Comparison of ENCODE assay signal across 29 mouse cellular contexts in genomic region chr12:91831410-91831809, GRCm38 (mm10). TPM values are rescaled to one million over a fixed set of nuclear protein-coding genes. Genes with fewer than 3 reads are reported as not detected.
DNase-seq lines count a peak whose midpoint lies in the region; ATAC-seq and TF ChIP-seq lines count a peak whose summit lies in the region.
"Had no signal": no experiment of that assay in that cellular context is flagged by ENCODE, and none has a peak within 500 bp of the region (broad histone marks: within the 10 kb centered on the region; RNA-seq: fewer than 3 reads in every experiment).

No protein-coding gene starts in this region.

- no peak for TF ChIP-seq POLR2A in lung, adult 2 months (IDR thresholded peaks at IDR 0.05; ENCODE audit: borderline replicate concordance, extremely low read depth, low read depth, low read length)

- no peak for TF ChIP-seq CTCF in lung, adult 2 months (IDR thresholded peaks at IDR 0.05; ENCODE audit: insufficient read depth, low read length)

- peak; percentile 13 to 21 for DNase-seq in cerebellum, postnatal 14 days
- DNase-seq in cerebellum, postnatal 25 days: no peak
- no peak for DNase-seq in hindbrain, embryonic 14.5 days (ENCODE audit: low spot score)
- DNase-seq in midbrain, embryonic 11.5 days (ENCODE audit: low spot score, missing footprints): peak; percentile 57
- no peak for DNase-seq in lung, adult 2 months
- DNase-seq: adrenal gland, postnatal 10 days; adrenal gland, postnatal 36 days; B cell, adult 2 months; cerebellum, adult 11 months; cerebellum, adult 8-10 months; cerebellum, postnatal 36 days; embryo, embryonic 11 days; gastrocnemius, postnatal 10 days; gastrocnemius, postnatal 36 days; heart, adult 2 months; heart, postnatal 14 days; heart, postnatal 4 days had no signal

- no peaks in the 10 kb centered on the region for H3K9me3 ChIP-seq in hindbrain, embryonic 16.5 days (ENCODE audit: control insufficient read depth, low read length)
- H3K9me3 ChIP-seq in hindbrain, embryonic 14.5 days (ENCODE audit: control insufficient read depth, low read length): no peaks in the 10 kb centered on the region
- H3K9me3 ChIP-seq in midbrain, embryonic 11.5 days (ENCODE audit: control insufficient read depth, low read length): no peaks in the 10 kb centered on the region
- H3K9me3 ChIP-seq in midbrain, embryonic 16.5 days (replicated peaks; ENCODE audit: control insufficient read depth, low read length, poor library complexity, severe bottlenecking): no peaks in the 10 kb centered on the region
- H3K9me3 ChIP-seq: embryonic facial prominence, embryonic 10.5 days; embryonic facial prominence, embryonic 13.5 days; forebrain, embryonic 13.5 days; G1E; heart, embryonic 10.5 days; heart, embryonic 13.5 days had no signal

- 85% methylated on average over 7 of the region's 7 CpGs for WGBS in hindbrain, embryonic 16.5 days
- WGBS in hindbrain, embryonic 14.5 days: 88% methylated on average over 7 of the region's 7 CpGs
- 92% methylated on average over 7 of the region's 7 CpGs for WGBS in midbrain, embryonic 11.5 days
- 88% methylated on average over 7 of the region's 7 CpGs for WGBS in midbrain, embryonic 16.5 days
- WGBS in lung, adult 2 months: 88% methylated on average over 7 of the region's 7 CpGs

- H3K9ac ChIP-seq in hindbrain, embryonic 16.5 days (ENCODE audit: low read depth, low read length): no peak overlapping the region
- no peak overlapping the region for H3K9ac ChIP-seq in hindbrain, embryonic 14.5 days
- no peak overlapping the region for H3K9ac ChIP-seq in midbrain, embryonic 11.5 days (ENCODE audit: low read length)
- no peak overlapping the region for H3K9ac ChIP-seq in midbrain, embryonic 16.5 days (ENCODE audit: low read depth, low read length)
- H3K9ac ChIP-seq: embryonic facial prominence, embryonic 13.5 days; forebrain, embryonic 13.5 days; heart, embryonic 13.5 days had no signal

- no peaks in the 10 kb centered on the region for H3K4me1 ChIP-seq in hindbrain, embryonic 16.5 days (ENCODE audit: control insufficient read depth, insufficient read depth, low read depth, low read length)
- no peaks in the 10 kb centered on the region for H3K4me1 ChIP-seq in hindbrain, embryonic 14.5 days (replicated peaks; ENCODE audit: control insufficient read depth, insufficient read depth, low read length)
- no peaks in the 10 kb centered on the region for H3K4me1 ChIP-seq in midbrain, embryonic 11.5 days (ENCODE audit: control insufficient read depth, insufficient read depth, low read length)
- no peaks in the 10 kb centered on the region for H3K4me1 ChIP-seq in midbrain, embryonic 16.5 days (ENCODE audit: control insufficient read depth, insufficient read depth, low read length)
- no peaks in the 10 kb centered on the region for H3K4me1 ChIP-seq in lung, adult 2 months (ENCODE audit: control insufficient read depth, insufficient read depth, low read length)
- H3K4me1 ChIP-seq: embryonic facial prominence, embryonic 13.5 days; forebrain, embryonic 13.5 days; heart, embryonic 10.5 days; heart, embryonic 13.5 days had no signal

- 0 out of 2 replicates have a peak, but pooled peaks have one; percentile 60 for ATAC-seq in hindbrain, embryonic 16.5 days
- ATAC-seq in hindbrain, embryonic 14.5 days (ENCODE audit: low FRiP score): no peak
- ATAC-seq in midbrain, embryonic 11.5 days (ENCODE audit: low FRiP score): no peak
- no peak for ATAC-seq in midbrain, embryonic 16.5 days
- ATAC-seq: forebrain, embryonic 13.5 days; intestine, postnatal 0 days; Patski had no signal

- H3K4me3 ChIP-seq in hindbrain, embryonic 16.5 days (ENCODE audit: low read length): no peak overlapping the region
- no peak overlapping the region for H3K4me3 ChIP-seq in hindbrain, embryonic 14.5 days (replicated peaks; ENCODE audit: low read length)
- no peak overlapping the region for H3K4me3 ChIP-seq in midbrain, embryonic 11.5 days (ENCODE audit: low read depth, low read length)
- no peak overlapping the region for H3K4me3 ChIP-seq in midbrain, embryonic 16.5 days (ENCODE audit: low read depth, low read length)
- H3K4me3 ChIP-seq in lung, adult 2 months (replicated peaks; ENCODE audit: extremely low read depth, low read depth, low read length): no peak overlapping the region
- H3K4me3 ChIP-seq: embryonic facial prominence, embryonic 10.5 days; embryonic facial prominence, embryonic 13.5 days; erythroblast, embryonic 14.5 days; forebrain, embryonic 13.5 days; heart, adult 2 months; heart, embryonic 10.5 days; heart, embryonic 13.5 days had no signal

- H3K27me3 ChIP-seq in hindbrain, embryonic 16.5 days (replicated peaks; ENCODE audit: control insufficient read depth, insufficient read depth, low read length): no peaks in the 10 kb centered on the region
- H3K27me3 ChIP-seq in hindbrain, embryonic 14.5 days (ENCODE audit: control insufficient read depth, insufficient read depth, low read length): no peaks in the 10 kb centered on the region
- H3K27me3 ChIP-seq in midbrain, embryonic 11.5 days (ENCODE audit: control insufficient read depth, insufficient read depth, low read length): no peaks in the 10 kb centered on the region
- H3K27me3 ChIP-seq in midbrain, embryonic 16.5 days (ENCODE audit: control insufficient read depth, insufficient read depth, low read depth, low read length): no peaks in the 10 kb centered on the region
- H3K27me3 ChIP-seq: CH12.LX; embryonic facial prominence, embryonic 13.5 days; forebrain, embryonic 13.5 days; heart, embryonic 13.5 days; Patski had no signal

- H3K36me3 ChIP-seq in hindbrain, embryonic 16.5 days (ENCODE audit: control insufficient read depth, insufficient read depth, low read length): peaks cover 40% of the 10 kb centered on the region
- H3K36me3 ChIP-seq in hindbrain, embryonic 14.5 days (replicated peaks; ENCODE audit: control insufficient read depth, insufficient read depth): peaks cover 89% of the 10 kb centered on the region
- H3K36me3 ChIP-seq in midbrain, embryonic 11.5 days (ENCODE audit: control insufficient read depth, insufficient read depth, low read length): peaks cover 8% of the 10 kb centered on the region; the same call in 1 of the 2 replicates
- H3K36me3 ChIP-seq in midbrain, embryonic 16.5 days (ENCODE audit: control insufficient read depth, insufficient read depth, low read length): peaks cover 34% of the 10 kb centered on the region

- no peak overlapping the region for H3K27ac ChIP-seq in hindbrain, embryonic 16.5 days (ENCODE audit: low read depth, low read length)
- H3K27ac ChIP-seq in hindbrain, embryonic 14.5 days: no peak overlapping the region
- no peak overlapping the region for H3K27ac ChIP-seq in midbrain, embryonic 11.5 days (ENCODE audit: low read depth, low read length)
- H3K27ac ChIP-seq in midbrain, embryonic 16.5 days (ENCODE audit: low read length): no peak overlapping the region
- H3K27ac ChIP-seq: embryonic facial prominence, embryonic 10.5 days; embryonic facial prominence, embryonic 13.5 days; forebrain, embryonic 13.5 days; heart, adult 2 months; heart, embryonic 10.5 days; heart, embryonic 13.5 days had no signal

- no peak overlapping the region for H3K4me2 ChIP-seq in hindbrain, embryonic 16.5 days (ENCODE audit: low read length)
- H3K4me2 ChIP-seq in hindbrain, embryonic 14.5 days (replicated peaks): no peak overlapping the region
- H3K4me2 ChIP-seq in midbrain, embryonic 11.5 days: no peak overlapping the region
- no peak overlapping the region for H3K4me2 ChIP-seq in midbrain, embryonic 16.5 days (ENCODE audit: low read length)
- H3K4me2 ChIP-seq: embryonic facial prominence, embryonic 13.5 days; forebrain, embryonic 13.5 days; heart, embryonic 13.5 days had no signal

RNA-seq across cellular contexts. Expression of gene Sel1l, which starts 17.5 kb away (rescaled TPM):
- polyA plus RNA-seq in hindbrain, embryonic 16.5 days (2015; fragmentation: Nextera tagmentation; extraction: Ambion mirVana): 92.4 and 94.8 TPM in 2 replicates
- polyA plus RNA-seq in hindbrain, embryonic 14.5 days (2014; fragmentation: Nextera tagmentation; extraction: Ambion mirVana): 98.1 and 105 TPM in 2 replicates
- 73.9 and 82.8 TPM in 2 replicates for polyA plus RNA-seq in midbrain, embryonic 11.5 days (2014; fragmentation: Nextera tagmentation; extraction: Ambion mirVana)
- 103 and 113 TPM in 2 replicates for polyA plus RNA-seq in midbrain, embryonic 16.5 days (2015; fragmentation: Nextera tagmentation; extraction: Ambion mirVana)
- polyA plus RNA-seq in lung, adult 2 months (2012; rRNA removed): 61.9 and 79.7 TPM in 2 replicates

RNA-seq across cellular contexts. Expression of gene Ston2, which starts 43.2 kb away (rescaled TPM):
- polyA plus RNA-seq in hindbrain, embryonic 16.5 days (2015; fragmentation: Nextera tagmentation; extraction: Ambion mirVana): 7.1 and 8.0 TPM in 2 replicates
- polyA plus RNA-seq in hindbrain, embryonic 14.5 days (2014; fragmentation: Nextera tagmentation; extraction: Ambion mirVana): 9.0 and 9.5 TPM in 2 replicates
- 7.2 and 8.4 TPM in 2 replicates for polyA plus RNA-seq in midbrain, embryonic 11.5 days (2014; fragmentation: Nextera tagmentation; extraction: Ambion mirVana)
- polyA plus RNA-seq in midbrain, embryonic 16.5 days (2015; fragmentation: Nextera tagmentation; extraction: Ambion mirVana): 5.2 and 5.6 TPM in 2 replicates
- 22.2 and 23.7 TPM in 2 replicates for polyA plus RNA-seq in lung, adult 2 months (2012; rRNA removed)

Comparison
In these comparisons a context has a peak if more than half of its experiments do, and no peak if none do; other contexts are left out.
1. DNase-seq: peak in cerebellum, postnatal 14 days (2 of 2) and midbrain, embryonic 11.5 days (single experiment); none in cerebellum, postnatal 25 days (0 of 2), hindbrain, embryonic 14.5 days (single experiment) and lung, adult 2 months (single experiment).